Mouse (Mus musculus) small intestine, adult 2 months (tissue): Measurements from ENCODE around the gene Mbd6. TPM values are rescaled to one million over a fixed set of nuclear protein-coding genes. Genes with fewer than 3 reads are reported as not detected.

Source experiments
- H3K27ac ChIP-seq: fragments of 200-500 bp; 2 replicates; pipeline ENCODE4 v1.5.1; 2012; ENCODE audit warnings: low read depth, low read length, control low read depth, inconsistent platforms; ENCODE audit not compliant: insufficient read depth
- H3K27me3 ChIP-seq: fragments of 200-500 bp; 2 replicates; pipeline ENCODE4 v1.6.1; 2012; ENCODE audit warnings: mild to moderate bottlenecking, moderate library complexity, low read length, inconsistent platforms; ENCODE audit not compliant: control insufficient read depth, insufficient read depth
- H3K36me3 ChIP-seq: fragments of 200-500 bp; 2 replicates; pipeline ENCODE4 v1.6.1; 2012; ENCODE audit warnings: mild to moderate bottlenecking, low read length, control low read depth, inconsistent platforms; ENCODE audit not compliant: control insufficient read depth, insufficient read depth
- H3K4me1 ChIP-seq: fragments of 200-500 bp; 2 replicates; pipeline ENCODE4 v1.6.1; 2012; ENCODE audit warnings: low read length, inconsistent platforms, mixed read lengths; ENCODE audit not compliant: control insufficient read depth, insufficient read depth, insufficient read length
- H3K4me3 ChIP-seq: fragments of 200-500 bp; 2 replicates; pipeline ENCODE4 v1.5.1; 2012; ENCODE audit warnings: low read depth, mild to moderate bottlenecking, control low read depth, inconsistent platforms, low read length, moderate library complexity
- CTCF ChIP-seq: fragments of 200-500 bp; IDR thresholded peaks from 2 replicates; pipeline ENCODE4 v1.5.1; 2012; ENCODE audit warnings: low read depth, mild to moderate bottlenecking, control low read depth, inconsistent platforms, low read length, moderate library complexity, mixed read lengths; ENCODE audit not compliant: insufficient replicate concordance, insufficient read length; ENCODE audit errors: extremely low read depth
- POLR2A ChIP-seq: fragments of 200-500 bp; IDR thresholded peaks from 2 replicates; pipeline ENCODE4 v1.6.1; 2012; ENCODE audit warnings: low read depth, mild to moderate bottlenecking, control low read depth, inconsistent platforms, low read length, moderate library complexity
- WGBS: fragments of 180-500 bp; shearing (Covaris S2); methylation state at CpG from one replicate; pipeline ENCODE4 v1.1.7; 2018; 5-methylcytosine and 5-hydroxymethylcytosine counted together
- polyA plus RNA-seq: library from polyadenylated mRNA; depleted of rRNA; stranded (reverse); fragments of >200 nt; gene quantifications from 2 replicates; pipeline ENCODE4 v1.2.3, GENCODE M21; 2012; rRNA removed

Gene Mbd6
- polyA plus RNA-seq: 39.3 and 76.2 TPM in 2 replicates

- peak within 1 kb of the TSS; percentile 96 for H3K27ac ChIP-seq
- WGBS: under 1% methylated on average over 57 of the region's 65 CpGs
- peaks cover 28% of the 10 kb centered on the region for H3K4me1 ChIP-seq
- peak within 1 kb of the TSS; percentile 97 for H3K4me3 ChIP-seq
- peak; percentile 16; the same call in 1 of the 2 replicates for TF ChIP-seq POLR2A
- no peak for TF ChIP-seq CTCF
- no peaks in the 10 kb centered on the region for H3K27me3 ChIP-seq
- H3K36me3 ChIP-seq: peaks cover 42% of the 10 kb centered on the region
Measured at GRCm38 (mm10) chr10:127288800-127289572, at the start of gene Mbd6. Gene Mbd6 (minus strand): TSS chr10:127289018.

GRCm38 (mm10) chr10:127337536-127338099, 48.8 kb upstream of the Mbd6 start:
- Histone ChIP-seq H3K36me3 (no peaks in the 10 kb centered on the region), H3K27ac (no peak overlapping the region), H3K4me3 (no peak overlapping the region), H3K27me3 (peaks cover 32% of the 10 kb centered on the region), H3K4me1 (peaks cover 8% of the 10 kb centered on the region)
- TF ChIP-seq CTCF (no peak), POLR2A (no peak)
- WGBS: 74% methylated on average over 6 of the region's 6 CpGs

- no peak for TF ChIP-seq POLR2A
- TF ChIP-seq CTCF: no peak
Measured at GRCm38 (mm10) chr10:127336952-127337351, 48.1 kb upstream of the Mbd6 start.

GRCm38 (mm10) chr10:127335271-127335670, 46.5 kb upstream of the Mbd6 start:
- Histone ChIP-seq H3K27me3 (peaks cover 20% of the 10 kb centered on the region), H3K36me3 (no peaks in the 10 kb centered on the region), H3K4me1 (peaks cover 3% of the 10 kb centered on the region), H3K27ac (no peak overlapping the region), H3K4me3 (no peak overlapping the region)
- 29% methylated on average over 1 of the region's 1 CpGs for WGBS
- no peak for TF ChIP-seq CTCF
- no peak for TF ChIP-seq POLR2A

More at GRCm38 (mm10) chr10:127336952-127337351, 48.1 kb upstream of the Mbd6 start:
- Histone ChIP-seq H3K27me3 (peaks cover 33% of the 10 kb centered on the region), H3K4me1 (peaks cover 5% of the 10 kb centered on the region), H3K27ac (no peak overlapping the region), H3K36me3 (no peaks in the 10 kb centered on the region), H3K4me3 (no peak overlapping the region)
- 41% methylated on average over 5 of the region's 5 CpGs for WGBS

GRCm38 (mm10) chr10:127333152-127333551, 44.3 kb upstream of the Mbd6 start:
- 61% methylated on average over 5 of the region's 5 CpGs for WGBS
- Histone ChIP-seq H3K4me3 (no peak overlapping the region), H3K4me1 (no peaks in the 10 kb centered on the region), H3K27ac (no peak overlapping the region), H3K27me3 (peaks cover 9% of the 10 kb centered on the region; the same call in 1 of the 2 replicates), H3K36me3 (peaks cover 3% of the 10 kb centered on the region; the same call in 1 of the 2 replicates)
- TF ChIP-seq POLR2A (no peak), CTCF (peak; percentile 41; the same call in 1 of the 2 replicates)

GRCm38 (mm10) chr10:127332211-127332874, 43.5 kb upstream of the Mbd6 start:
- TF ChIP-seq POLR2A: no peak
- peak; percentile 7; the same call in 1 of the 2 replicates for TF ChIP-seq CTCF
- Histone ChIP-seq H3K4me1 (no peaks in the 10 kb centered on the region), H3K27ac (no peak overlapping the region), H3K36me3 (peaks cover 3% of the 10 kb centered on the region; the same call in 1 of the 2 replicates), H3K4me3 (no peak overlapping the region), H3K27me3 (peaks cover 10% of the 10 kb centered on the region)
- 42% methylated on average over 31 of the region's 31 CpGs for WGBS

GRCm38 (mm10) chr10:127330212-127330611, 41.4 kb upstream of the Mbd6 start:
- Histone ChIP-seq H3K36me3 (peaks cover 3% of the 10 kb centered on the region; the same call in 1 of the 2 replicates), H3K4me1 (peaks cover 13% of the 10 kb centered on the region), H3K27me3 (peaks cover 23% of the 10 kb centered on the region; the same call in 1 of the 2 replicates), H3K27ac (no peak overlapping the region), H3K4me3 (no peak overlapping the region)
- 65% methylated on average over 7 of the region's 7 CpGs for WGBS
- TF ChIP-seq CTCF (no peak), POLR2A (no peak)
